Mouse (Mus musculus) megakaryocyte, embryonic 14.5 days (primary cell): ENCODE results near the gene Adad1.

Source experiments
- FLI1 ChIP-seq: IDR thresholded peaks from 2 replicates; pipeline ENCODE4 v1.6.1; 2012; ENCODE audit warnings: low read length, inconsistent platforms, mixed read lengths
- GATA1 ChIP-seq: IDR thresholded peaks from 3 replicates; pipeline ENCODE4 v1.6.1; 2012; ENCODE audit warnings: mixed read lengths, low read length, inconsistent platforms, borderline replicate concordance

GRCm38 (mm10) chr3:37063406-37063805, at the start of gene Adad1:
- TF ChIP-seq FLI1 (no peak), GATA1 (no peak)
